Mouse (Mus musculus) heart, adult 2 months (tissue): ENCODE measurements around the gene Pafah1b3. TPM values are rescaled to one million over a fixed set of nuclear protein-coding genes. Genes with fewer than 3 reads are reported as not detected.
A peak's percentile ranks its signal among the peaks of the same experiment; 100 is the strongest.
"Not testable (repeated sequence)": the region's sequence is repeated elsewhere in the genome, so short reads cannot be mapped to it uniquely, and the experiment has no call there.

Experiments
- DNase-seq, 2 experiments: peaks; one replicate each; pipeline ENCODE4 v3.0.0; 2021
- H3K27ac ChIP-seq: fragments of 200-600 bp; 2 replicates; pipeline ENCODE4 v1.8.1; 2022
- H3K27me3 ChIP-seq: fragments of 200-500 bp; 2 replicates; pipeline ENCODE4 v1.6.1; 2012; ENCODE audit warnings: mild to moderate bottlenecking, low read length, inconsistent platforms, mixed read lengths; ENCODE audit not compliant: control insufficient read depth, insufficient read depth
- H3K36me3 ChIP-seq: fragments of 200-500 bp; 2 replicates; pipeline ENCODE4 v1.6.1; 2012; ENCODE audit warnings: low read length, inconsistent platforms; ENCODE audit not compliant: control insufficient read depth, insufficient read depth
- H3K4me1 ChIP-seq: fragments of 200-500 bp; 2 replicates; pipeline ENCODE4 v1.6.1; 2011; ENCODE audit warnings: low read length; ENCODE audit not compliant: control insufficient read depth, insufficient read depth
- H3K4me3 ChIP-seq: fragments of 200-600 bp; 2 replicates; pipeline ENCODE4 v1.8.1; 2022
- H3K79me2 ChIP-seq: fragments of 200-500 bp; replicated peaks from 2 replicates; pipeline ENCODE4 v1.6.1; 2012; ENCODE audit warnings: mild to moderate bottlenecking, inconsistent platforms, low read length, moderate library complexity, mixed read lengths; ENCODE audit not compliant: control insufficient read depth, insufficient read depth
- H3K9ac ChIP-seq: fragments of 200-500 bp; 2 replicates; pipeline ENCODE4 v1.6.1; 2012; ENCODE audit warnings: low read depth, mild to moderate bottlenecking, control low read depth, inconsistent platforms, low read length, mixed read lengths
- CTCF ChIP-seq: fragments of 200-600 bp; IDR thresholded peaks from 2 replicates; pipeline ENCODE4 v1.8.1; 2022; ENCODE audit warnings: antibody characterized with exemption, mild to moderate bottlenecking, moderate library complexity
- EP300 ChIP-seq: fragments of 200-500 bp; IDR thresholded peaks from 2 replicates; pipeline ENCODE4 v1.6.1; 2011; ENCODE audit warnings: low read depth, low read length, control low read depth; ENCODE audit not compliant: insufficient read depth
- POLR2A ChIP-seq: fragments of 200-500 bp; IDR thresholded peaks from 2 replicates; pipeline ENCODE4 v1.6.1; 2011; ENCODE audit warnings: mild to moderate bottlenecking, low read depth, low read length, control low read depth; ENCODE audit not compliant: insufficient read depth
- WGBS: fragments of 180-500 bp; shearing (Covaris S2); methylation state at CpG from one replicate; pipeline ENCODE4 v1.1.7; 2018; 5-methylcytosine and 5-hydroxymethylcytosine counted together
- intact Hi-C: fragments of 180-260 bp; cut with DNase I; formaldehyde crosslinking; loops from one replicate; pipeline ENCODE4 v1.15.1; 2025
- polyA plus RNA-seq: library from polyadenylated mRNA; depleted of rRNA; stranded (reverse); fragments of >200 nt; gene quantifications from 2 replicates; pipeline ENCODE4 v1.2.3, GENCODE M21; 2012
- total RNA-seq, 2 experiments: library from RNA; stranded (reverse); gene quantifications; 2 replicates each; pipeline ENCODE4 v1.2.3; 2021

Pafah1b3 gene
- total and polyA plus RNA-seq, 3 experiments, result 2.4 to 9.3 (median 3.1) TPM

DNA sequence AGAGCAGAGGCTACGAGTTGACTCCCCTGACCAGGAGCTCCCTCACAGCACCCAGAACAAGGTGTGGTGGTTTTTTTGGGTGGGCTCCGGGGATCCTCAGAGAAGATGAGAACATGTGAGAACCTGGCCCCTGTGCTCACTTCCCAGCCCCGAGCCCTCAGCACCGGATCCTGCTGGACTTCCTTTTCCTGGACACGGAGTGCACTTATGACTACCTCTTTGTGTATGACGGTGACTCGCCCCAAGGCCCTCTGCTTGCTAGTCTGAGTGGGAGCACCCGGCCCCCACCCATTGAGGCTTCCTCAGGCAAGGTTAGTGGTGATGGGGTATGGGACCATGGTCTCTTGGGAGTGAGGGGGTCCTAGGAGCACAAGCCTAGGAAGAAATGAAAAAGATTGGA is 28.4 kb upstream of the Pafah1b3 start:
- intact Hi-C loops, result no loop called here
- Histone ChIP-seq H3K4me1 (no peaks in the 10 kb centered on the region; the same call in 1 of the 2 replicates), H3K9ac (no peak overlapping the region), H3K27ac (peak overlapping the region; percentile 33; the same call in 1 of the 2 replicates), H3K79me2 (no peaks in the 10 kb centered on the region; the same call in 1 of the 2 replicates), H3K4me3 (no peak overlapping the region), H3K36me3 (no peaks in the 10 kb centered on the region), H3K27me3 (no peaks in the 10 kb centered on the region)
- 51% methylated on average over 8 of the region's 8 CpGs for WGBS
- no peak for TF ChIP-seq EP300
- TF ChIP-seq CTCF, result no peak
- no peak for TF ChIP-seq POLR2A
- no peak for DNase-seq

DNA sequence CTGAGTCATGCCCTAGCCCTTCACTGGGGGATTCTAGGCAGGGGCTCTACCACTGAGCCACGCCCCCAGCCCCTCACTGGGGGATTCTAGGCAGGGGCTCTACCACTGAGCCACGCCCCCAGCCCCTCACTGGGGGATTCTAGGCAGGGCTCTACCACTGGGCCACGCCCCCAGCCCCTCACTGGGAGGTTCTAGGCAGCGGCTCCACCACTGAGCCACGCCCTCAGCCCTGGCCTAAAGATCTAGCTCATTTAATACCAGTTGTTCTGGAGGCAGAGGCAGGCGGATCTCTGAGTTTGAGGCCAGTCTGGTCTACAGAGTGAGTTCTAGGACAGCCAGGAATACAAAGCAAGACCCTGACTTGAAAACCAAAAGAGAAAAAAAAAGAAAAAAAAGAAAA is 27.6 kb upstream of the Pafah1b3 start:
- 93% methylated on average over 6 of the region's 6 CpGs for WGBS
- H3K4me3 ChIP-seq, intact Hi-C loops, DNase-seq, H3K27ac ChIP-seq, H3K4me1 ChIP-seq, H3K9ac ChIP-seq, H3K79me2 ChIP-seq, H3K27me3 ChIP-seq, H3K36me3 ChIP-seq: not testable (repeated sequence)

DNA sequence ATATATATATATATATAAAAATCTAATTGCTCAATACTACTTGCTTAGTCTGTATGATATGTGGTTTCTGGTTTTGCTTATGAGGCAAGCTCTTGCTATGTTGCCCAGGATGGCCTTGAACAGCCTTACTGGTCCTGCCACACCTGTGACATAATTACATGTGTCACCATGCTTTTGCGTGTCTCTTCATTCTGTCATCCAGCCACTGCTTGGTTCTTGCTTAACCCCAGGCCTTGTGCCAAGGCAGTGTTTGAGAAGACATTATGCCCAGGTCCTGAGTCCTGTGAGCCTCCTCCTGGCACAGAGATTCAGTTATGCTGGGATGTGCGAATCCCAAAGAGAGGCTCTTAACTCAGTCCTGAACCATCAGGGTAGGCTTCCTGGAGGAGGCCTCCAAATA is 25.4 kb upstream of the Pafah1b3 start:
- intact Hi-C loops, result no loop called here

DNA sequence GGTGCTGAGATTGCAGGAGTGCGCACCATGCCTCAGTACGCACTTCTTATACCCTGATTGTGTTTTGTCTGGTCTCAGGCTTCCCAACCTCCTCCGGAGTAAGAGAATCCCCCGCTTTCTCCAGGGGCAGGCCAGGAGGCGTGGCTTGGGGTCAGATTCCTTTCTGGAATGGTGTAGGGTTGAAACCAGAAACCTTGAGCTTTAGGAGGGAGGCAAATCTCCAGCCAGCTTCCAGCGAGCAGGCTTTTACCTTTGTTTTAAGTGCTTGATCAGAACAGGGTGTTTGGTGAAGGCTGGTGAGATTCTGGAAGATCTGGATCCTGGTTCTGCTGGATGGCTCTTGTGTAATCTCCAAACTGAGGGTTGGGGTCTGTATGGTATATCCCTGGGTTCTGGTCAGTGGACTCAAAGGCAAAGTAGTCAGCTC is 24.3 kb upstream of the Pafah1b3 start:
- 25% methylated on average over 6 of the region's 6 CpGs for WGBS
- DNase-seq, result no peak
- Histone ChIP-seq H3K4me3 (no peak overlapping the region), H3K36me3 (no peaks in the 10 kb centered on the region), H3K4me1 (peaks cover 3% of the 10 kb centered on the region), H3K9ac (no peak overlapping the region), H3K27me3 (no peaks in the 10 kb centered on the region), H3K27ac (no peak overlapping the region), H3K79me2 (no peaks in the 10 kb centered on the region; the same call in 1 of the 2 replicates)
- no peak for TF ChIP-seq EP300
- TF ChIP-seq CTCF, result no peak
- no peak for TF ChIP-seq POLR2A
- intact Hi-C loops, result no loop called here

More for the DNA sequence above, 25.4 kb upstream of the Pafah1b3 start:
- Histone ChIP-seq H3K9ac (no peak overlapping the region), H3K4me1 (no peaks in the 10 kb centered on the region; the same call in 1 of the 2 replicates), H3K79me2 (no peaks in the 10 kb centered on the region; the same call in 1 of the 2 replicates), H3K27ac (no peak overlapping the region), H3K36me3 (no peaks in the 10 kb centered on the region), H3K27me3 (no peaks in the 10 kb centered on the region), H3K4me3 (no peak overlapping the region)
- TF ChIP-seq POLR2A (no peak), CTCF (no peak), EP300 (no peak)
- no peak for DNase-seq
- 81% methylated on average over 2 of the region's 2 CpGs for WGBS

DNA sequence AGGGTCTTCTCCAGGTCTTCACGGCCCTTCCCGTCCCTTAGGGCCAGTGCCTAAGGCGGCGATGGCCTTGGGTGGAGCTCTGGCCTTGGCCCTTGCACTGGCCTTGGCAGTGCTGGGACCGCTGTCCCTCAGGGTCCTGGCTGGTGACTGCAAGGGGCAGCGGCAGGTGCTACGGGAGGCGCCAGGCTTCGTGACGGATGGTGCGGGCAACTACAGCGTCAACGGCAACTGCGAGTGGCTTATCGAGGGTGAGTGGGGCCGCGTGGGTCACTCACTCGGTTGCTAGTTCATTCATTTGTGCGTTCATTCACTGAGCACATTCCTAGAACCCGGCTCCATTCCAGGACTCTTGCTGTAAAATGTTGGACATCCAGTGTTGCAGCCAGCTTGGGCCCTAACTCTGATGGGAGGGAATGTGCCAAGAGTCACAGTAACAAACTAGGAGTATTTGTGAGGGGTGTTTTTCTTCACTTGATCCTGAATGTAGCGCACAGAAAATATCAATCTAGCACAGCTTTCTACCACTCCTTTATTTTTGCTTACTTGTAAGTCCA is 19.7 kb upstream of the Pafah1b3 start:
- intact Hi-C loops, result loop anchor here (5.0 kb wide), 1 partner anchor 80 kb away; the partner anchor contains the start of gene Lipe
- H3K79me2 ChIP-seq, result no peaks in the 10 kb centered on the region
- H3K4me1 ChIP-seq, result peaks cover 3% of the 10 kb centered on the region; the same call in 1 of the 2 replicates
- peaks cover 7% of the 10 kb centered on the region for H3K27me3 ChIP-seq
- 29% methylated on average over 21 of the region's 21 CpGs for WGBS
- peak overlapping the region; percentile 77 for H3K9ac ChIP-seq
- no peak for TF ChIP-seq EP300
- no peak for TF ChIP-seq POLR2A
- TF ChIP-seq CTCF, result no peak
- peak overlapping the region; percentile 80 for H3K27ac ChIP-seq
- no peaks in the 10 kb centered on the region for H3K36me3 ChIP-seq
- H3K4me3 ChIP-seq, result peak overlapping the region; percentile 81
- DNase-seq, result peak; percentile 19 to 45

DNA sequence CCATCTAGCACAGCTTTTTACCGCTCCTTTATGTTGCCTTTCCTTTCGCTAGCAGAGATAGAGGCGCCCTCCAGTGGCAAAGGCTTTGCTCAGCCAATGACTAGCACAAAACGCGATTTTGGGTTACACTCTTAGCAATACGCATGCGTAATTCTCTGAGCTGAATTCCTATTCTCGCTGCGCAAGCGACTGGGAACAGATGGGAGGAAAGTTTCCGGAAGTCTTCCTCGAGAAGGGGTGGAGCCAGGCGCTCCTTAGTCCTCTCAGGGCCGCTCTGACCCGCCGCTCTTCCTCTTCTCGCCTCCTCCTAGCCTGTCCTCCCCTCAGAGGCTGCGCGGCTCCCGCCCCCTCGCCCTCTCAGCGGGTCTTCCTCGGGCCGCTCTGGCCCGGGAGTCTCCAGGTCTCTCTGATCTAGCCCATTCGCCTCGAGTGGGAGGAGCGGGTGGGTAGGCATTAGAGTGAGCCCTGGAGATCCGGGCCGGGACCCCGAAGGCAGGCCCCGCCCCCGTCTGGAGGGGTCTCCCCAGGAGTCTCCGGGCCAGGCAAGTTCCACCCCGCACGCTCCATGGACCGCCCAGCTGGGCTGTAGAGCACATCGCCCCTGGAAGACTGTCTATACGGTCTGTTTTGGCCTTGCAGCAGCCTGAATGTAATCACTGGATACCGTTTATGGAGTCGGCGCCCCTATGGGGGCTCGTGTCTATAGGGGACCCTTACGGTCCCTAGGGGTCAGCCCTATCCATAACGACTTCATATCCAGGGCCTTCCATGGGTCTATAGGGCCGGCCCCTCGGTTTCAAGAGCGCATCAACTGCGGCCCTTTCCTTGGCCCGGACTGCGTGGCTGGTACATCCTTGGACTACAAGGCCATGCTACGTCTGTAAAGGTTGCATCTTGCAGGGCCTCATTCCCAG is 19.0 kb upstream of the Pafah1b3 start, which contains the start of gene Megf8:
Gene Megf8 (plus strand): TSS at position 633 of the 914 bp plus-strand sequence.
- Histone ChIP-seq H3K4me1 (peaks cover 3% of the 10 kb centered on the region; the same call in 1 of the 2 replicates), H3K27me3 (peaks cover 7% of the 10 kb centered on the region), H3K4me3 (peak within 1 kb of the TSS; percentile 81), H3K9ac (peak within 1 kb of the TSS; percentile 77), H3K27ac (peak within 1 kb of the TSS; percentile 80), H3K36me3 (no peaks in the 10 kb centered on the region), H3K79me2 (no peaks in the 10 kb centered on the region)
- WGBS, result 4% methylated on average over 51 of the region's 52 CpGs
- TF ChIP-seq CTCF, result peak; percentile 96
- peak; percentile 82 for TF ChIP-seq EP300
- peak; percentile 71 for TF ChIP-seq POLR2A
- DNase-seq, result peak; percentile 90 to 95
- intact Hi-C loops, result loop anchor here (1.0 to 5.0 kb wide), 4 partner anchors 18 to 81 kb away; partner anchors contain the start of gene Lipe
